Mouse (Mus musculus): Measurements from ENCODE around the gene Ptpa. TPM values are rescaled to one million over a fixed set of nuclear protein-coding genes. Genes with fewer than 3 reads are reported as not detected.

Ptpa gene
- polyA plus RNA-seq, 1 experiment: 213 TPM

GRCm38 (mm10) chr2:30487597-30487996 lies 71.8 kb downstream of the Ptpa start:
- Histone ChIP-seq H3ac (ENCODE audit: control insufficient read depth, insufficient read length, low read depth) (no peak overlapping the region), H3K79me3 (ENCODE audit: low read depth) (no peaks in the 10 kb centered on the region), H3K36me3 (ENCODE audit: control insufficient read depth, insufficient read depth) (no peaks in the 10 kb centered on the region), H3K27me3 (ENCODE audit: control insufficient read depth, insufficient read depth, insufficient read length) (no peaks in the 10 kb centered on the region), H3K79me2 (ENCODE audit: control insufficient read depth, insufficient read depth) (no peaks in the 10 kb centered on the region), H3K4me3 (ENCODE audit: insufficient read depth, poor library complexity, severe bottlenecking) (no peak overlapping the region)
- peak; percentile 87 for TF ChIP-seq MYOD1 (IDR thresholded peaks at IDR 0.05; ENCODE audit: control insufficient read depth, insufficient read length, low read depth)
- no peak for TF ChIP-seq CEBPB (IDR thresholded peaks at IDR 0.05; ENCODE audit: low read depth)
- TF ChIP-seq MAX (IDR thresholded peaks at IDR 0.05): peak; percentile 71
- no peak for TF ChIP-seq MYOG (IDR thresholded peaks at IDR 0.05; ENCODE audit: control insufficient read depth, extremely low read depth, insufficient read length)
- peak; percentile 23 for TF ChIP-seq FOSL1 (IDR thresholded peaks at IDR 0.05; ENCODE audit: insufficient read depth, low read length, poor library complexity, severe bottlenecking)
- TF ChIP-seq USF1 (IDR thresholded peaks at IDR 0.05; ENCODE audit: low read depth): no peak
- TF ChIP-seq CTCF (IDR thresholded peaks at IDR 0.05; ENCODE audit: control insufficient read depth, insufficient read depth, insufficient read length): no peak

DNA sequence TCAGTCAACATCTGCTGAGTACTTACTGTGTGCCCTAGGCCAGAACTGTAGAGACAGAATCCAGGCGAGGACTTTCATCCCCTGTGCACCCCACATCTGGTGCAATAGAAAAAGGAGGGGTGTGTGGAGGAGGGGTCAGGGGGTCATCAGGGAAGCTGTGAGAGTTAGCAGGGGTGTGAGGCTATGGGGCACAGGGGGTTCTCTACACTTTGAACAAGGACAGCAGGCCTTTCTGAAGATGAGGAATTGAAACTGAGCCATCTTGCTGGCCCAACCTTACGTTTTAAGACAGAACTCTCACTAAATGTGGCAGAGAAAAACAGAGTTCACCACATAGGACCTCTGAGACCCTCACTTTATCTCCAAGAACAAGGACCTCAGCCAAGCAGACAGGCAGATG lies 74.5 kb downstream of the Ptpa start:
- no peak for TF ChIP-seq MYOG (IDR thresholded peaks at IDR 0.05; ENCODE audit: control insufficient read depth, extremely low read depth, insufficient read length)
- no peak for TF ChIP-seq FOSL1 (IDR thresholded peaks at IDR 0.05; ENCODE audit: insufficient read depth, low read length, poor library complexity, severe bottlenecking)
- no peak for TF ChIP-seq CEBPB (IDR thresholded peaks at IDR 0.05; ENCODE audit: low read depth)
- TF ChIP-seq MAX (IDR thresholded peaks at IDR 0.05): no peak
- TF ChIP-seq USF1 (IDR thresholded peaks at IDR 0.05; ENCODE audit: low read depth): no peak
- TF ChIP-seq MYOD1 (IDR thresholded peaks at IDR 0.05; ENCODE audit: control insufficient read depth, insufficient read length, low read depth): no peak
- TF ChIP-seq CTCF (IDR thresholded peaks at IDR 0.05; ENCODE audit: control insufficient read depth, insufficient read depth, insufficient read length): no peak
- no peaks in the 10 kb centered on the region for H3K27me3 ChIP-seq (ENCODE audit: control insufficient read depth, insufficient read depth, insufficient read length)
- no peaks in the 10 kb centered on the region for H3K79me3 ChIP-seq (ENCODE audit: low read depth)
- H3ac ChIP-seq (ENCODE audit: control insufficient read depth, insufficient read length, low read depth): no peak overlapping the region
- H3K36me3 ChIP-seq (ENCODE audit: control insufficient read depth, insufficient read depth): no peaks in the 10 kb centered on the region
- no peaks in the 10 kb centered on the region for H3K79me2 ChIP-seq (ENCODE audit: control insufficient read depth, insufficient read depth)
- no peak overlapping the region for H3K4me3 ChIP-seq (ENCODE audit: insufficient read depth, poor library complexity, severe bottlenecking)

GRCm38 (mm10) chr2:30495000-30495908 lies 79.4 kb downstream of the Ptpa start:
- H3K4me3 ChIP-seq (ENCODE audit: insufficient read depth, poor library complexity, severe bottlenecking): no peak overlapping the region
- H3K27me3 ChIP-seq (ENCODE audit: control insufficient read depth, insufficient read depth, insufficient read length): no peaks in the 10 kb centered on the region
- H3K36me3 ChIP-seq (ENCODE audit: control insufficient read depth, insufficient read depth): no peaks in the 10 kb centered on the region
- H3ac ChIP-seq (ENCODE audit: control insufficient read depth, insufficient read length, low read depth): no peak overlapping the region
- no peaks in the 10 kb centered on the region for H3K79me3 ChIP-seq (ENCODE audit: low read depth)
- H3K79me2 ChIP-seq (ENCODE audit: control insufficient read depth, insufficient read depth): no peaks in the 10 kb centered on the region
- no peak for TF ChIP-seq MYOD1 (IDR thresholded peaks at IDR 0.05; ENCODE audit: control insufficient read depth, insufficient read length, low read depth)
- TF ChIP-seq CTCF (IDR thresholded peaks at IDR 0.05; ENCODE audit: control insufficient read depth, insufficient read depth, insufficient read length): no peak
- TF ChIP-seq MYOG (IDR thresholded peaks at IDR 0.05; ENCODE audit: control insufficient read depth, extremely low read depth, insufficient read length): no peak
- TF ChIP-seq FOSL1 (IDR thresholded peaks at IDR 0.05; ENCODE audit: insufficient read depth, low read length, poor library complexity, severe bottlenecking): no peak
- TF ChIP-seq MAX (IDR thresholded peaks at IDR 0.05): no peak
- TF ChIP-seq USF1 (IDR thresholded peaks at IDR 0.05; ENCODE audit: low read depth): no peak
- no peak for TF ChIP-seq CEBPB (IDR thresholded peaks at IDR 0.05; ENCODE audit: low read depth)

GRCm38 (mm10) chr2:30495909-30496861 lies 80.3 kb downstream of the Ptpa start:
- Histone ChIP-seq H3K36me3 (ENCODE audit: control insufficient read depth, insufficient read depth) (no peaks in the 10 kb centered on the region), H3K79me3 (ENCODE audit: low read depth) (no peaks in the 10 kb centered on the region), H3K4me3 (ENCODE audit: insufficient read depth, poor library complexity, severe bottlenecking) (no peak overlapping the region), H3ac (ENCODE audit: control insufficient read depth, insufficient read length, low read depth) (no peak overlapping the region), H3K27me3 (ENCODE audit: control insufficient read depth, insufficient read depth, insufficient read length) (no peaks in the 10 kb centered on the region), H3K79me2 (ENCODE audit: control insufficient read depth, insufficient read depth) (no peaks in the 10 kb centered on the region)
- no peak for TF ChIP-seq CTCF (IDR thresholded peaks at IDR 0.05; ENCODE audit: control insufficient read depth, insufficient read depth, insufficient read length)
- TF ChIP-seq MYOG (IDR thresholded peaks at IDR 0.05; ENCODE audit: control insufficient read depth, extremely low read depth, insufficient read length): no peak
- TF ChIP-seq FOSL1 (IDR thresholded peaks at IDR 0.05; ENCODE audit: insufficient read depth, low read length, poor library complexity, severe bottlenecking): no peak
- TF ChIP-seq MYOD1 (IDR thresholded peaks at IDR 0.05; ENCODE audit: control insufficient read depth, insufficient read length, low read depth): no peak
- TF ChIP-seq MAX (IDR thresholded peaks at IDR 0.05): no peak
- no peak for TF ChIP-seq USF1 (IDR thresholded peaks at IDR 0.05; ENCODE audit: low read depth)
- no peak for TF ChIP-seq CEBPB (IDR thresholded peaks at IDR 0.05; ENCODE audit: low read depth)

Small RNAs within 50 kb of the gene (microRNA-seq; reads per million reads assigned to microRNA genes)
- gene Gm47292 (ENCODE audit: borderline microRNAs expressed): not detected

Other genes starting within 250 kb of the Ptpa start
- gene Endog, start 244.5 kb upstream of the Ptpa start, polyA plus RNA-seq (2012; fragmentation: generic; extraction: Trizol): 16.1 TPM
- 33.4 TPM for gene Spout1, start 237.6 kb upstream of the Ptpa start, polyA plus RNA-seq (2012; fragmentation: generic; extraction: Trizol)
- gene Kyat1, start 210.2 kb upstream of the Ptpa start, polyA plus RNA-seq (2012; fragmentation: generic; extraction: Trizol): 2.7 TPM
- gene Lrrc8a, start 178.3 kb upstream of the Ptpa start, polyA plus RNA-seq (2012; fragmentation: generic; extraction: Trizol): 20.6 TPM
- gene Gm28035, start 175.5 kb upstream of the Ptpa start, polyA plus RNA-seq (2012; fragmentation: generic; extraction: Trizol): 0.01 TPM
- gene Phyhd1, start 149.8 kb upstream of the Ptpa start, polyA plus RNA-seq (2012; fragmentation: generic; extraction: Trizol): 1.4 TPM
- gene Gm28038, start 135.0 kb upstream of the Ptpa start, polyA plus RNA-seq (2012; fragmentation: generic; extraction: Trizol): 0.16 TPM
- 28.3 TPM for gene Dolk, start 129.7 kb upstream of the Ptpa start, polyA plus RNA-seq (2012; fragmentation: generic; extraction: Trizol)
- gene Nup188, start 129.6 kb upstream of the Ptpa start, polyA plus RNA-seq (2012; fragmentation: generic; extraction: Trizol): 54.6 TPM
- 60.0 TPM for gene Sh3glb2, start 56.7 kb upstream of the Ptpa start, polyA plus RNA-seq (2012; fragmentation: generic; extraction: Trizol)
- gene Miga2, start 51.8 kb upstream of the Ptpa start, polyA plus RNA-seq (2012; fragmentation: generic; extraction: Trizol): 29.4 TPM
- gene Dolpp1, start 23.8 kb upstream of the Ptpa start, polyA plus RNA-seq (2012; fragmentation: generic; extraction: Trizol): 19.4 TPM
- 22.5 TPM for gene Crat, start 226 bp upstream of the Ptpa start, polyA plus RNA-seq (2012; fragmentation: generic; extraction: Trizol)
- gene Ier5l, start 58.2 kb downstream of the Ptpa start, polyA plus RNA-seq (2012; fragmentation: generic; extraction: Trizol): 61.4 TPM
- 0.47 TPM for gene Cstad, start 179.0 kb downstream of the Ptpa start, polyA plus RNA-seq (2012; fragmentation: generic; extraction: Trizol)

Data from C2C12 (cell line).